Mouse (Mus musculus): ENCODE results near the gene Ank3.

Ank3 gene

DNA sequence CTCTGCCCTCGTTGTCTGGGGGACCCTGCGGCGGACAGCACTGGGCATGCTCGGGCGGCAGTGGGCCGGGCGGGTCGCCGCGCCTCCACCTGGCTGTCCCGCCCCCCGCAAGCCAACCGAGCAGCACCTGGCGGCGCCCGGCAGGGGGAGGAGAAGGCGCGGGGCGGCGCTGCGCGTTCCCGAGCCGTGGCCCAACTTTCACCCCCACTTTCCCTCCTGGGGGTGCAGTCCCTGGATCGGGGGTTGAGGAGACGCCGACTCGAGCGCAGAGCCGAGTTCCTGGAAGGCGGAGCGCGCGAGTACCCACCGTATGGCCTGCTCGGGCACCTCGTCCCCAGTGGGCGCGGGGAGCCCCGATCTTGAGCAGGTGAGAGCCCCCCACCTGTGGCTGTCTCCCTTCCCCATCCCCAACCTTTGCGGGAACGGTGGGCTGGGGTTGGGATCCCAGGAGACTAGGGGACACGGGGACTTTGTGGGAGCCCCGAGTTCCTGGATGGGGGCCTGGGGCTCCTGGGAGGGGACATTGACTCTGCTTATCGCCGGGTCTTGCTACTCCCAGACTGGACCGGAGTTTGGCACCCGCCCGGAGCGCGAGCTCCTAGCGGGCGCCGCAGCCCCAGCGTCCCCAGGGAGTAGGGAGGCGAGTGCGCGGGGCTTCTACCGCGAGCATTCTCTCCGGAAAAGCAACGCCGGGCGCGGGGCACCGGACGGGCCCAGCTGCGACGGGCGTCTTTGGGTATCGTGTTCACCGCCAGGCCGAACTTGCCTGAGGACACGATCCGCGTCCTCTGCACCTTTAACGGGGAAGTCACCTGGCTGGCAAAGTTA, at the start of gene Ank3:
Gene Ank3 (plus strand): TSS at position 11 of the 828 bp plus-strand sequence.
- in situ Hi-C loops (cut with MboI, MseI): no loop called here

DNA sequence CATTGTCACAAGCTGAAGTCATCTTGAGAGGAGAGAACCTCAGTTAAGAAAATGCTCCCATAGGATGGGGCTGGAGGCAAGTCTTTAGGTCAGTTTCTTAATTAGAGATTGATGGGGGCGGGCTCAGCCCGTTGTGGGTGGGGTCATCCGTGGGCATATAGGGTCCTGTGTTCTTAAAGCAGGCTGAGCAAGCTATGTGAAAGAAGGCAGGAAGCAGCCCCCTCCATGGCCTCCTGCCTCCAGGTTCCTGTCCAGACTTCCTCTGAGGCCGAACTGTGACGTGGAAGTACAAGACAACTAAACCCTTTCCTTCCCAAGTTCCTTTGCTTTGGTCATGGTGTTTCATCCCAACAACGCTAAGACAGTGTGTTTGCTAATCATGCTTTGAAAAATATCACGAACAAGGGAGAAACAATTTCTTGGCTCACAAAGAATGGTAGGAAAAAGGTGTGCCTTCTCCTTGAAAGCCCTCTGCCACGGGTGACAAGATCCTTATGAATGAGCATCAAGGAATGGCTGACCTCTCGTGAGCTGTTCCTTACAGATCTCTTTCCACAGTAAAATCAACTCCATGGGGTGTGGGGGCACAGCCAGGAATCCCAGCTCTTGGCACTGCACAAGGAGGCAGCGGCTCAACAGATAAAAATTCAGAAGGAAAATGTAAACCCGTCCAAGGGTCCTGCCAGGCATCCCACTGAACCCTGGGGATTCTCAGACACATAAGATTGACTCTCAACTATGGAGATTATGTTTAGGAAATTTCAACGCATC, 47.3 kb upstream of the Ank3 start:
- in situ Hi-C loops (cut with MboI, MseI): loop anchor here (25.0 kb wide), 1 partner anchor 1886 kb away; the partner anchor contains the start of gene Tfam

DNA sequence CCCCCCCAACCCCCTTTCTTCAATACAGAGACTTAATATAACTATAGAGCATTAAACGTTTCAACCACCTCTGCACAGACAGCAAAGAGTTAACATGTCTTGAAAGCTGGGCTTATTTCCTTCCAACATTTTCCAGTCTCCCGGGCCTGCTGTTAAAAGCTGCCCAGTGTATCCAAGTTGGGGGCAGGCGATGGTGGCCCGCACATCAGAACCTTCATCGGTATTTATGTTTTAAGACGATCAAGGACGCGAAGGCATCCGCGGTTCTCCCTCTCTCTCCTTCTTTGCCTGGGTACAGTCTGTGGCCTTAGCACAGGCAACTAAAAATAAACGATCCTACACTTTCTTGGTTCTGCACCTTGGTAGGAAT, 46.7 kb upstream of the Ank3 start:
- in situ Hi-C loops (cut with MboI, MseI): loop anchor here (25.0 kb wide), 1 partner anchor 1885 kb away; the partner anchor contains the start of gene Tfam

DNA sequence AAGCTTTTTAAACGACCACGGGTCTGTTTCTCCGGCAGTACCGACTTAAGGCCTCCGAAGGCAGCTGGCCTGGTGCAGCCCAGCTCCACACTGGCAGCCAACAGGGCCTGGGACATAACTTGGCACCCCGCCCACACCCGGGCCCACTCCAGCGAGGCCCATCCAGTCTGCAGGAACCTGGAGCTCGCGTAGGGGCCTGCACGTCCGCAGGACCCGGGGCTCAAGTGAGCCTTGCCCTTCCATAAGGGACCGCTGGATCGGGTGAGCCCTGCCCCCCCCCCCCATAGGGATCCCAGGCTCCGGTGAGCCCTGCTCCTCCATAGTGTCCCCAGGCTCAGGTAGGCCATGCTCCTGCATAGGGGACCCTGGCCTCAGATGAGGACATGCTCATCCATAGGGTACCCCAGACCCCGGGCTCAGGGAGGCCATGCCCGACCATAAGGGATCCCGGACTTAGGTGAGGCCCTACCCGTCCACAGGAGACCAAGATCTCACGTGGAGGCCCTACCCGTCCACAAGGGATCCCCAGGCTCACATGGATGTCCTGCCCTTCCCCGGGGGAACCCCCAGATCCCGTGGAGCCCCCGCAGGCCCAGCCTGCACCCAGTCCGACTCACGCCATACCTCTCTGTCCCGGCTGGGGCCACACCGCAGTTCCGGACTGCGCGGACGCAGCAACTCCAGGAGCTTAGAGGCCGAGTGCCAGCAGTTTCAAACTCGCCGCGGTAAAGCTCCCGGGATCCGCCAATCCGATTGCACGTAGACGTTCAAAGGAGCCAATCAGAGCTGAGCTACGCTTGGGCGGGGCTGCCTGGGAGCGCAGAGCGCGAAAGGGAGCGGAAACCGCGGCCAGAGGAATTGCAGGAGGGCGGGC, 46.1 kb upstream of the Ank3 start, which contains the start of gene Cdk1:
Gene Cdk1 (minus strand): TSS at position 727 of the 874 bp plus-strand sequence.
- in situ Hi-C loops (cut with MboI, MseI): loop anchor here (25.0 kb wide), 1 partner anchor 1885 kb away; the partner anchor contains the start of gene Tfam

DNA sequence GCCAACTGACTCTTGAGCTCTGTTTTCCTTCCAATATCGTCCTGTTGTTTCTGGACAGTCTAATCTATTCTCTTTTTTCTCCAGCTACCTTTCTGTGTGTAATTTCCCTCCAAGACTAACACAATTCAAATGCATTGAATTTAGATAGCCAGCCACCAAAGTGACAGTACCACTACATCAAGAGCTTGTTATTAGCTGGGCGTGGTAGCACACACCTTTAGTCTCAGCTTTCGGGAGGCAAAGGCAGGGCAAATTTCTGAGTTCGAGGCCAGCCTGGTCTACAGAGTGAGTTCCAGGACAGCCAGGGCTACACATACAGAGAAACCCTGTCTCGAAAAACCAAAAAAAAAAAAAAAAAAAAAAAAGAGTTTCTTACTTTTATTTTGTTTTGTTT, 45.5 kb upstream of the Ank3 start:
- in situ Hi-C loops (cut with MboI, MseI): loop anchor here (25.0 kb wide), 1 partner anchor 1884 kb away; the partner anchor contains the start of gene Tfam

DNA sequence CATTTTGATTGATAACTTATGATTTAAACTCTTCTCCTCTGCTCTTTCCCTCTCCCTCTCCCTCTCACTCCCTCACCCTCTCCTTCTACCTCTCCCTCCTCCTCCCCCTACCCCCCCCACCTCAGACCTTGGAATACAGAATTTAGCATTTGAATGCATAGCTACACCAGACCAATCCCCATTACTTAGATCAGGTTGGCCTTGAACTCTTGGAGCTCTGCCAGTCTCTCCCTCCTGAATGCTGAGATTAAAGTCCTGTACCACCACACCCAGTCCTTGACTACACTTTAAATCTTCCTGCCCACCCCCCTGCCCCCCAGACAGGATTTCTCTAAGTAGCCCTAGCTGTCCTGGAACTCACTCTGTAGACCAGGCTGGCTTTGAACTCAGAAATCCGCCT, 38.9 kb upstream of the Ank3 start:
- in situ Hi-C loops (cut with MboI, MseI): loop anchor here (25.0 kb wide), 1 partner anchor 1878 kb away; the partner anchor contains the start of gene Tfam

DNA sequence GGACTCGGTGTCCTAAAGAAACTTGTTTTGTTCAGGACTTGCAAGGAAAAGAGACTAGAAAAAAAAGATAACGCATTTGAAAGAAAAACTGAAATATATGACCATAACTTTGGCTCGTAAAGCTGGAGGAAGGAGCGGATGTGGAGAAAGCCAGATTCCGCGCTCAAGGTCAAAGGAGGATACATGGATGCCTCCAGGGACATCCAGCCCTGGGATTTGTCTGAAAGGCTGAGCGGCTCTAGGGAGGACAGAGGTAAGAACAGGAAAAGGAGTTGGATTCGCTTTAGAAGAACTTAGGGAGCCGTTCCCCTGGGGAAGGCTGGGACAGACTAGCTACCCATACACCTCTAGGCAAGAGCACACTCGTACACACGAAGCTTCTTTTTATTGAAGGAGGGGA, 32.4 kb upstream of the Ank3 start:
- in situ Hi-C loops (cut with MboI, MseI): loop anchor here (25.0 kb wide), 1 partner anchor 1871 kb away; the partner anchor contains the start of gene Tfam

DNA sequence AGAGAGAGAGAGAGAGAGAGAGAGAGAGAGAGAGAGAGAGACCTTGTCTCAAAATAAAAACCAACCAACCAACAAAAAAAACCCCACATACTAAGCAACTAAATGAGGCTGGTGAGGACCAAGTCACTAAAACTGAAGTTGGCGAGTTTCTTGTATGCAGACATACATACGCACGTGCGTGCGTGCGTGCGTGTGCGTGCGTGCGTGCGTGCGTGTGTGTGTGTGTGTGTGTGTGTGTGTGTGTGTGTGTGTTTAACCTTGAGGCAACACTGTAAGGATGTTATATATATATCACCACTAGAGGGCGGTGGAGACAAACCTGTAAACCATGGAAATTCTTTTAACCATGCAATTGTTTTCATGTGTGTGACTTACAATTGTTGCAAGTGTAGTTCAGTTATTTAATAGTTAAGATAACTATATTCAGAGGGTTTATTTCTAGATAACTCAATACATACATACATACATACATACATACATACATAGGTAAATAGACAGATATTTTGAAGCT, 31.6 kb upstream of the Ank3 start:
- in situ Hi-C loops (cut with MboI, MseI): loop anchor here (25.0 kb wide), 1 partner anchor 1870 kb away; the partner anchor contains the start of gene Tfam

DNA sequence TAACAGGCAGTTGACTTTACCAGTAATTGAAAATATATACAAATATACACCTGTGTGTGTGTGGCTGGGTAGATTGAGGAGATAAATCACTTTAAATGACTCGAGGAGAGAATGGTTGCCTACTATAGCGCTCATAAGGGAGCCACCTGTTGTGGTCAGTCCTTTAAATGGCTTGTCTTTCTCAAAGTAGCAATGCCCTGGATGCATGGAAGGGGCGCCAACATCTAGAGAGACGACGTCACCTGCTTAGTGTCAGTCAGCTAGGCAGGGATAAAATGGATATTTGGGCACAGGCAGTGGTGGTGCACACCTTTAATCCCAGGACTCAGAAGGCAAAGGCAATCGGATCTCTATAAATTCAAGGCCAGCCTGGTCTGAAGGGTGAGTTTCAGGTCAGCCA, 29.3 kb upstream of the Ank3 start:
- in situ Hi-C loops (cut with MboI, MseI): loop anchor here (25.0 kb wide), 1 partner anchor 1868 kb away; the partner anchor contains the start of gene Tfam

DNA sequence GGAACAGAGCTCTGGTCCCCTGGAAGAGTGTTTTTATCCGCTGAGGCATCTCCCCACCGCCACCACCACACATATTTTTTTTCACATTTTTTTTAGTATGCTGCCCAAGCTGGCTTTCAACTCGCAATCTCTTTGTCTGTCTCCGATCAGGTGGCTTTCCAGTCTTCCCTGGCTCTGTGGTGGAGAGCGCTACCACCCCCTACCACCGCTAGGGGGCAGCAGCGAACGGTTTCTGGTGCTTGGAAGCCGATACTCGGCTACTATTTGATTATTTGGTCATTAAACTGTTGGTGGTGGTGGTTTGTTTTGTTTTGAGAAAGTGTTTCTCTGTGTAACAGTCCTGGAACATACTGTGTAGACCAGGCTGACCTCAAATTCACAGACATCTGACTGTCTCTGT, 27.1 kb upstream of the Ank3 start:
- in situ Hi-C loops (cut with MboI, MseI): loop anchor here (25.0 kb wide), 1 partner anchor 1866 kb away; the partner anchor contains the start of gene Tfam

DNA sequence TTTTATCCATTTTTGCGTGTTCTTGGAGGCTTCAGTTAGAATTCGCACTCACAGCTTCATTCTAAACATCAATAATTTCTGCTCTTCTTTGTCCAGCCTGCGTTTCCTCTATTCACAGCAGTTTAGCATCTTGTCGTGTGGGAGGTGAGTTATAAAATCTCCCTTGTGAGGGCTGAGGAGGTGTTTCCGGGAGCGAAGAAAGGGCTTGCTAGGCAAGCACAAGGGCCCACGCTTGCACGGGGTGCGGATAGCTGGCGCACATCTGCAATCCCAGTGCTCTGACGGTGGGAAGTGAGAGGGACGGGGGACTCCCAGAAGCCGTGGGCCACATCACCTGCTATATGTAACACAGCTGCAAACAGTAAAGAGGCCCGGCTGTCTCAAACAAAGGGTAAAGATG, 26.5 kb upstream of the Ank3 start:
- in situ Hi-C loops (cut with MboI, MseI): loop anchor here (25.0 kb wide), 1 partner anchor 1865 kb away; the partner anchor contains the start of gene Tfam

DNA sequence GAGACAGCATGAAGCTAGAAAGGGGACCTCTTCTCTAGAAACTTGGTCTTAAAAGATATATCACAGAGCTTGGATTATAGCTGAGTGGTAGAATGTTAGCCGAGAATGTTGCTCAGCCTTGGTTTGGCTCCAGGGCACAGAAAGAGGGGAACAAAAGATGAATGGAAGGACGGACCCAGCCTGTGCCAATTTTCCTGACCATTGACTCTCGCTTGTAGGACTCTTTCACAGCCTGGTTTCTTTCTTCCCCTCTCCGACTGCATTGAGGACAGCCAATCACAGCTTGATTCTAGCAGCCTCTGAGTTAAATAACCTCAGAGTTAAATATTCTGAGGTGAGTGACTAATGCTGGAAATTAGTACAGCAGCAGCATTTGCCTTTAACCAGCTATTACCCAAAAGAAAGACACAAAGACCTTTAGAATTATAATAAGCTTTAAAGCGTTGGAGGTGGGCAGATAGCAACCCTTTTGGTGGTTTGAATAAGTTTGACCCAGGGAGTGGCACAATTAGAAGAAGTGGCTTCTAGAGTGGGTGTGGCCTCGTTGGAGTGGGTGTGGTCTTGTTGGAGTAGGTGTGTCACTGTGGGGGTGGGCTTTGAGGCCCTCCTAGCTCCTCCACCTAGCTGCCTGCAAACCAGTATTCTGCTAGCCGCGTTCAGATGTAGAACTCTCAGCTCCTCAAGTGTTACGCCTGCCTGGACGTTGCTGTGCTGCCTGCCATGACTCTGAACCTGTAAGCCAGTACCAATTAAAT, 24.6 kb upstream of the Ank3 start:
- in situ Hi-C loops (cut with MboI, MseI): loop anchor here (25.0 kb wide), 1 partner anchor 1863 kb away; the partner anchor contains the start of gene Tfam

DNA sequence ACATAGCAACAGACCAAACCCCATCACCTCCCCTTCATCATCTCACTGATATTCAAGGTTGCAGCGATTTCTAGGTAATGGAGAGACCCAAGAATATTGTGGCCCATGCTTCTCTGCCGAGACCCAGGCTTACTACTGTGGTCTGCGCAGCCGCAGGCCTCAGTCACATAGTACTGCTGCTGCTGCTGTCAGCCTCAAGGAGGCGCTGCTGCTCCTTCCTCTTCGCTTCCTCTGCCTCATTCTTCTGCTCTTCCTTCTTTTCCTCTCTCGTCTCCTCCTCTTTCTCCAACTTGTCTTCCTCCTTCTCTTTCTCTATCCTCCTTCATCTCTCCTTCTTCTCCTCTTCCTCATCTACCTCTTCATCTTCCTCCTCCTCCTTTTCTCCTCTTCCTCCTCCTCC, 23.4 kb upstream of the Ank3 start:
- in situ Hi-C loops (cut with MboI, MseI): no loop called here

DNA sequence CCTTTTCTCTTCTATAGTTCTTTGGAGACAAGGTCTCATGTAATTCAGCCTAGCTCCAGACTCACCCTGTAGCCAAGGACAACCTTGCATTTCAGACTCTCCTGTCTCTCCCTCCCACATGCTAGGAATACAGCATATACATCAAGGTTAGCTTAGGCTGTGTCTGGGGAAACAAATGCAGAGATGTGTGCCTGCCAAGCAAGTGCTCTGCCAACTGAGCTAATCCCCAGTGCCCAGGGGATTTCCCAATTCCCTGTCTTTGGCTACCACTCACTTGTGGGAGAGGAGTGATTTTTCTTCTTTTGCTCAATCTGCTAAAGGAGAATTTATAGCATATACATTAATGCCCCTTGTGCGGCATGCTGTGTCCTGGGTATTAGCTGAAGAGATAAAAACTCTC, 15.4 kb upstream of the Ank3 start:
- in situ Hi-C loops (cut with MboI, MseI): no loop called here

DNA sequence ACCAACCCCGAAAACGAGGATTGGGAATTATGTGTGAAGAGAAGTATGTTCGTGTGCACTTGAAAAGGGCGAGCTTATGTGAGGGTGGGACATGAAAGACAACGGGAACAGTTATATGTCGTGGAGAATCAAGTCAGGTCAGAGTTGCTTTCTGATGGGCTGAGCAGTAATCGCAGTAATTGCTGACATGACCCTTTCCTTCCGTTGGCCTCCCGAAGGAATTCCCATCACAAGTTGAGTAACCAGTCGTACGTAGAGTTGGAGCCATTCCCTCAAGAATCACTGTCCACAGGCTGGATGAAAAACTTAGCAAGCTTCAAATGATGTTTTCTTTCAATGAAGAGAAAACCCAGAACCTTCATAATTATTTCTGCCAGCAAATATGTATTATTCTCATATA, 13.9 kb upstream of the Ank3 start:
- in situ Hi-C loops (cut with MboI, MseI): no loop called here

DNA sequence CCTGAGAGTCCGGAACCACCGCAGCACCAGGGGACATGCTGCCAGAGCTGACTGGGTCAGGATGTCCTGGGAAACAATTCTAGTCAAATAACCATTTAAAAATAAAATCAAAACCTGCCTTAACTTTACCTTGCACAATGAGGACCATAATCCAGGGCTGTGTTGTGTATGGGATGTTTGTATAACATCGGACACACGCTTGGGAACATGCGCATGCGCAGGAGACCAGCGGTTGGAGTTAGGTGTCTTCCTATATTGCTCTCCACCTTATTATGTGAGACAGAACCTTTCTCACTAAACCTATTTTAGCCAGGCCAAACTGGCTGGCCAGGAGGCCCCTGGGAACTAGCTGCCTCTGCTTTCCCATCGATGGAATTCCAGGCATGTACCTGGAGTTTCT, 13.4 kb upstream of the Ank3 start:
- in situ Hi-C loops (cut with MboI, MseI): no loop called here

DNA sequence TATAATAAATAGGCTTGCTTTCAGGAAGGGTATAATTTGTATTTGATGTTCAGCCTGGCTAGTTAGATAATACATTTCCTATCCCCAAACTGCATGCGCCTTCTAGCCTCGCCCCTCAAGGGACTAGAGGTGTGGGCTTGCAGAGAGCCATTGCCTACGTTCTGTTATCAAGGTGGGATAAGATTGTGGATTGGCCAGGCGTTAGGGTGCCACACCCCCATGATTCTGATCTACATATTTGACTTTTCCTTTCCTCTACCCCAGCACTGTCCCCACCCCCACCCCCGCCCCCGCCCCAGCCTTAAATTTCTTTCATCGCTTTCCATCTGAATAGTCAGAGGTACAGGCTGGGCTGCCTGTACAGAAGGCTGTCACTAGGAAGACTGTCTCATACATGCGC, 11.8 kb upstream of the Ank3 start:
- in situ Hi-C loops (cut with MboI, MseI): no loop called here

DNA sequence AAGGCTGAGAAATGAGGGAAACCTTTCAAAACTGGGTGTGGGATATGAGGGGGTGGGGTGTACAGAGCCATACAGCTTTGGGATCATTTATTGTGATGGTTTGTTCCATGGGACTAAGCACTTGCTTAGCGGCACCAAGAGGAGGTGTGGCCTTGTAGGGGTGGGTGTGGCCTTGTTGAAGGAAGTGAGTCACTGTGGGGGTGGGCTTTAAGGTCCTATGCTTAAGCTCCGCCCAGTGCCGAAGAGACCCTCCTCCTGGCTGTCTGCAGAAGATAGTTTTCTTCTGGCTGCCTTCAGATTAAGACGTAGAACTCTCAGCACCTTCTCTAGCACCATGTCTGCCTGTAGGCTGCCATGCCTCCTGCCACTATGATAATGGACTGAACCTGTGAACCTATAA, 9.1 kb upstream of the Ank3 start:
- in situ Hi-C loops (cut with MboI, MseI): no loop called here

DNA sequence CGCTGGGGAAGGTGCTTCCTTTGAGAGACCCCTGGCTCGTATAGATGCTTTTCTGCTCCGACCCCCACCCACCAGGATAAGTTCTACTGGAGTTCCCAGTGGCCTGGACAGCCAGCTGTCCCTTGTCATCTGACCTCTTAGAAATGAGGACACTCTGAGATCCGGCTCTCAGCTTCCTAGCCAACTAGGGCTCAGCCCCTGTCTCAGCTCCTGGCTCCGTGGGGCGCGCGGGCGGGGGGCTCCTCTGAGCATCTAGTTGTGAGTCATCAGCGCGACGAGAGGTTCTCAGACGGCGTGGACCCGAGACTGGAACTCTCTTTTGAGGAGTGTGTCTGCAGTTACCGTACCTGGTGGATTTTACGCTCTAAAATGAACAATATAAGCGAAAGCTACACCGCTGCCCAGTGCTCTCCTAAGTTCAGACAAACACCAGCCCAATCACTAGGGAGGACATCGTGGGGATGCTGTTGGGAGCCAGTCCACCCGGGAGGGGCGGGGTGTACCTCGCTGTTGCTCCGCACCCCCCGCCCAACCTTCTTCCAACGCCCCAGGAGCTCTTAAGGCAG, 293 bp upstream of the Ank3 start:
- in situ Hi-C loops (cut with MboI, MseI): no loop called here

Measured in regulatory T cell (primary cell).